Mouse (Mus musculus): Measurements from ENCODE around the gene Clasp2.

The Clasp2 gene

DNA sequence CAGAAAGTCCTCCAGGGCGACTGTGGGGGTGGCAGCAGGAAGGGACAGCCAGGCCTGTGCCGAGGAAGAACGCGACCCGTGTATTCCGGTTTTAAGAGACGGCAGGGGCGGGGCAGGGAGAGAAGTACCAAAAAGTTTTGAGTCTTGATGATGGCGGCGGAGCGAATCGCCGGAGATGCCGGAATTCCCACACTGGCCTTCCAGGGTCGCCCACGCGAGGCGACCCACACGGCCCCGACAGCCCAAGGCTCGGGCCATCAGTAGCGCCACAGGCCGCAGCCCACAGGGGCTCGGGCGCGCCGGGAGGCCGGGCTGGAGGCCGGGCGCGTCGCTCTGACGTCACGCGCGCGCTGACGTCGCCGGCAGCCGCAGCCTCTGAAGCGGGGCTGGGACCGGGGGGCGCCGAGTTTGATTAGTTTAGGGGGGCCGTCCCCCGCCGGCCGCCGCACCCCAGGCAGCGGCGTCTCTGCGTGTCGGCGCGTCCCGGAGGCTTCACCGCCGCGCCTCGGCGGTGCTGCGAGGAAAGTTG, at the start of gene Clasp2:
Gene Clasp2 (plus strand): TSS at position 366 of the 529 bp plus-strand sequence.
- peak within 1 kb of the TSS; percentile 98 for H3K4me3 ChIP-seq (replicated peaks; ENCODE audit: low read length)
- TF ChIP-seq CTCF (conservative IDR thresholded peaks at IDR 0.05; ENCODE audit: low read length): no peak
- no peak for TF ChIP-seq POU5F1 (IDR thresholded peaks at IDR 0.05; ENCODE audit: borderline replicate concordance, low read length)
- no peak for TF ChIP-seq NANOG (IDR thresholded peaks at IDR 0.05; ENCODE audit: borderline replicate concordance, low read length)
- H3K9me3 ChIP-seq (ENCODE audit: low read length): no peaks in the 10 kb centered on the region
- no peaks in the 10 kb centered on the region for H3K36me3 ChIP-seq (ENCODE audit: insufficient read depth, low read length)
- peaks cover 22% of the 10 kb centered on the region for H3K4me1 ChIP-seq (replicated peaks; ENCODE audit: low read depth, low read length)
- peaks cover 8% of the 10 kb centered on the region for H3K27me3 ChIP-seq (ENCODE audit: insufficient read depth, low read length)

DNA sequence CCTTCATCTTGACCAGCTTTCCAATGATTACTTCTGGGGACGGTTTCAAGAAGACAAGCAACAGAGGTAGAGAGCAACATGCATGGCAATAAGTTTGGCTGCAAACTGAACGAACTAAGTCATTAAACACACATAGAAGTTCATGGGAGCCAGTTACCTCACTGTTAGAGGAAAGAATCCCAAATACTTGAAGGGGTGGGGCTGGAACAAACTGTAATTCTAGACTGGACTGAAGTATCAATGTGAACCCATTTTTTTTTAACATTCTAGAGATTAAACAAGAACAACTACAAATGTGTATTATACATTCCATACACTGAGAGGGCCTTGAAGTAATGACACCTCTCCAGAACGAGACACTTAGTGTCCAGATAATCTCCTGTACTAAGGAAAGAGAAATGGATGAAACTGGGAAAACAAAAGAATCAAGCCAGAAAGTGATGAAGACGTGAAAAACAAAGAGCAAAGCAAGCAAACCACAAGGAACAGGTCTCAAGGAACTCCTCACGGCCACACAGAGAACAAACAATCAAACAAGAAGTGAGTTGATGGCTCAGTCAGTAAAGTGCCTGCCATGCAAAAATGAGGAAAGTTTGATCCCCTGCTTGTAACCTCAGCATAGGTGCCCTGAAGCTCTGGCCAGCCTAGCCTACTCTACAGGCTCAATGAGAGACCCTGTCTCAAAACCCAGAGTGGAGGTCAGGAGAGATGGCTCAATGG, 39.7 kb upstream of the Clasp2 start:
- Histone ChIP-seq H3K36me3 (ENCODE audit: insufficient read depth, low read length) (peaks cover 20% of the 10 kb centered on the region), H3K27me3 (ENCODE audit: insufficient read depth, low read length) (no peaks in the 10 kb centered on the region), H3K4me1 (replicated peaks; ENCODE audit: low read depth, low read length) (peaks cover 14% of the 10 kb centered on the region), H3K4me3 (replicated peaks; ENCODE audit: low read length) (no peak overlapping the region), H3K9me3 (ENCODE audit: low read length) (peaks cover 7% of the 10 kb centered on the region; the same call in 1 of the 2 replicates)
- TF ChIP-seq POU5F1 (IDR thresholded peaks at IDR 0.05; ENCODE audit: borderline replicate concordance, low read length) (no peak), NANOG (IDR thresholded peaks at IDR 0.05; ENCODE audit: borderline replicate concordance, low read length) (no peak), CTCF (conservative IDR thresholded peaks at IDR 0.05; ENCODE audit: low read length) (no peak)

DNA sequence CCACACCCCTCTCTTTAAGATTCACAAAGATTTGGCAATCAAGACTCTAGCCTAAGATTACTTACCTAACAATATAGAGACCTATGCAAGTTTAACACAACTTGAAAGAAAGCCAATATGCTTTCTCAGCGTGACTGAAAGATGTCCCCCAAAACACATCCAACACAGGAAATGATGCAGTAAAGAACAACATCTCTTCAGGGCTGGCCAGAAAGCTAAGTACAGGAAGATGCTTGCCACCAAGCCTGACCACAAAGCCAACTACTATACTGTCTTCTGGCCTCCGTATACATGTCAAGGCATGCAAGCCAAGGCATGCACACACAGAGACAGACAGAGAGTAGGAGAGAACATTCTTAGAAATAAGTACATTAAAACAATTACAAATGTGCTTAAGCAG, 35.2 kb upstream of the Clasp2 start:
- TF ChIP-seq CTCF (conservative IDR thresholded peaks at IDR 0.05; ENCODE audit: low read length) (no peak), NANOG (IDR thresholded peaks at IDR 0.05; ENCODE audit: borderline replicate concordance, low read length) (no peak), POU5F1 (IDR thresholded peaks at IDR 0.05; ENCODE audit: borderline replicate concordance, low read length) (no peak)
- H3K4me3 ChIP-seq (replicated peaks; ENCODE audit: low read length): 0 out of 2 replicates have a peak overlapping the region, but pooled peaks have one; percentile 91

DNA sequence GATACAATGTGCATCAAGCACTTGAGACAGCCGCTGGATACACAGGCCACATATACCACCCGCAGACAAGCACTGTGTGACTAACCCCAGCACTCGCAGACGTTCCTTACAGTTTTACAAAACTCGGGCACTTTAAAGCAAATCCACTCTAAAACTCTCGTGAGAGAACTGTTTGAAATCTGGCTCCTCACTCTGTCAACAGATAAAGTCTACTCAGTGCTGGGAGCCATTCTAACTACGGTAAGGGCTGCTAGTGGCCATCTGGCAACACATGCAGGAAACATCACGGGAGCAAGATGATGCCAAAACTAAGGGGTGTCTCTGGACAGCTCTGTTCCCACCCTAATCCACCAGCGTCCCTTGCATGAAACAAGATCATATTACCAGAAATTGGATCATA, 34.4 kb upstream of the Clasp2 start:
- Histone ChIP-seq H3K36me3 (ENCODE audit: insufficient read depth, low read length) (peaks cover 11% of the 10 kb centered on the region; the same call in 1 of the 2 replicates), H3K27me3 (ENCODE audit: insufficient read depth, low read length) (0 out of 2 replicates have a peak, but pooled peaks cover 3% of the 10 kb centered on the region), H3K4me3 (replicated peaks; ENCODE audit: low read length) (peak overlapping the region; percentile 91), H3K4me1 (replicated peaks; ENCODE audit: low read depth, low read length) (peaks cover 36% of the 10 kb centered on the region), H3K9me3 (ENCODE audit: low read length) (peaks cover 5% of the 10 kb centered on the region; the same call in 1 of the 2 replicates)
- TF ChIP-seq POU5F1 (IDR thresholded peaks at IDR 0.05; ENCODE audit: borderline replicate concordance, low read length) (no peak), CTCF (conservative IDR thresholded peaks at IDR 0.05; ENCODE audit: low read length) (no peak), NANOG (IDR thresholded peaks at IDR 0.05; ENCODE audit: borderline replicate concordance, low read length) (no peak)

More for the DNA sequence above, 35.2 kb upstream of the Clasp2 start:
- H3K27me3 ChIP-seq (ENCODE audit: insufficient read depth, low read length): 0 out of 2 replicates have a peak, but pooled peaks cover 3% of the 10 kb centered on the region
- H3K4me1 ChIP-seq (replicated peaks; ENCODE audit: low read depth, low read length): peaks cover 31% of the 10 kb centered on the region
- peaks cover 7% of the 10 kb centered on the region; the same call in 1 of the 2 replicates for H3K9me3 ChIP-seq (ENCODE audit: low read length)
- H3K36me3 ChIP-seq (ENCODE audit: insufficient read depth, low read length): peaks cover 13% of the 10 kb centered on the region; the same call in 1 of the 2 replicates

DNA sequence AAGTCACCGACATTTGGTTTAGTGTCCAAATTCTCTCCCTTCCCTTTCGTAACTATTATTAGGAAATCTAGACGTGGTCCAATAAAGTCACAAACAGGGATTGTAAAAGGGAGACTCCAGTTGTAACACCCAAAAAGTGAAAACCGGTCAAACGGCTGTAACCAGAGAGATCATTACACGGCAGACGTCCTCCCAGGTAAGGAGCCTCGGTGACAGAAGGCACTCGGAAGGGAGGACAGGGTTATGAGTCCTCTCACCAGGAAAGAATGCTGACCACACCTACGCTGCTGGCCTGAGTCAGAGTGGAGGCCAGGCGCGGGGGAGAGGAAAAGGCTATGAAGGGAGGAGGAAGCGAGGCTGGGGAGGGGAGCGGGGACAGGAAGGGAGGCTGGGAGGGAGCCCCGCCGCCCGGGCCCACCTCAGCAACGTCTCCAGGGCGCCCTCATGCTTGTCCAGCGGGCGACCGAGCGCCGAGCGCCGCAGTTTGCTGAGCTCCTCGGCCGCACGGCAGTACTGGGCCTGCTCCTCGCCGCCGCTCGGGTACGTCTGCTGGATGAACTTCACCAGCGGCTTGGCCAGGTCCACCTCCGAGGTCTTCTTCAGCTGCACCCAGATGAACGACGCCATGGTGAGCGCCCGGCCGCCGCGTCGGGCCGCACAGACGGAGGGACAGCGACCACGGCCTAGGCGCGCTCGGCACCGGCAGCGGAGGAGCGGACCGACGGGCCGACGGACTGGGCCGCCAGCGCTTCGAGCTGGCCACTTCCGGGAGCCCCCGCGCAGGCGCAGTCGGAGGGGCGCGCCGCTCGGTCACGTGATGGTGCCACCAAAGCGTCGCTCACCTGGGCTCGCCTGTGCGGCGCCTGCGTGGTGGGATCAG, 33.6 kb upstream of the Clasp2 start, which contains the start of gene Pdcd6ip:
Gene Pdcd6ip (minus strand): TSS at position 779 of the 880 bp plus-strand sequence.
- H3K36me3 ChIP-seq (ENCODE audit: insufficient read depth, low read length): peaks cover 6% of the 10 kb centered on the region; the same call in 1 of the 2 replicates
- H3K27me3 ChIP-seq (ENCODE audit: insufficient read depth, low read length): 0 out of 2 replicates have a peak, but pooled peaks cover 3% of the 10 kb centered on the region
- H3K9me3 ChIP-seq (ENCODE audit: low read length): no peaks in the 10 kb centered on the region
- H3K4me1 ChIP-seq (replicated peaks; ENCODE audit: low read depth, low read length): peaks cover 36% of the 10 kb centered on the region
- no peak for TF ChIP-seq POU5F1 (IDR thresholded peaks at IDR 0.05; ENCODE audit: borderline replicate concordance, low read length)
- TF ChIP-seq CTCF (conservative IDR thresholded peaks at IDR 0.05; ENCODE audit: low read length): no peak
- TF ChIP-seq NANOG (IDR thresholded peaks at IDR 0.05; ENCODE audit: borderline replicate concordance, low read length): no peak
- peak within 1 kb of the TSS; percentile 91 for H3K4me3 ChIP-seq (replicated peaks; ENCODE audit: low read length)

DNA sequence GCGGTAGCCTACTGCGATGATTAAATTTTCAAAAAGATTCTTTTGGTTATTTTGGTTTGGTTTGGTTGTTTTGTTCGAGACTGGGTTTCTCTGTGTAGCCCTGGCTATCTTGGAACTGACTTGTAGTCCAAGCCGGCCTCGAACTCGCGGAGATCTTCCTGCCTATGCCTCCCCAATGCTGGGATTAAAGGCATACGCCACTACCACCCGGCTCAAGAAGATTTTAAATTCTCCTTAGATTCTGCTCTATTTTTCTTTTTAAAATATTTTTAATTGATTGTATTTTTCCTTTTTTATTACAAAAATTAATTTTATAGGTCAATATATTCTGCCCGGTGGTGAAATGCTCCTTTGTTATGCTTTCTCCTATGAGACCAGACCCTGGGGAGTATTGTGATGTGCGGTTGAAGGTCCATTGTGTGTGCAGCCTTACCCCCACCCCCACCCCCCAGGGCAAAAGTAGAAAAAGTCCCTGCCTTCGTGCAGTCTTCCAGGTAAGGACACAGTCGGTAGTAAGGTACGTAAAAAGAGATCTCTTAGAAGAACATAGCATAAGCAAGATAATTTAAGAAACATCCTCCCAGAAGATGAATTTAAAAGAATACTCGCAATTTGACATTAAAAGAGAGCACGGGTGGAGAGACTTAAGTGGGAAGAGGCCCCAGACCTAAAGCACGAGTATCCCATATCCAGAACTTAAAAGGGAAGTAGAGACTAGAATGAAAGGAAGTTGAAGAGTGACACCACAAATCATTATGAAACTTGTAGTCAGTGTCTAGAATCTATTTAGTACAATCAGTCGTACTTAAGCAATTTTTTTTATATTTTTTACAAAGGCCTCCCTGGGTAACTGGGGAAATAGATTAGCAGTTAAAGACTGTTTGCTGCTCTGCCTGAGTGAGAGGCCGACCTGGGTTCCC, 32.7 kb upstream of the Clasp2 start:
- H3K36me3 ChIP-seq (ENCODE audit: insufficient read depth, low read length): 0 out of 2 replicates have a peak, but pooled peaks cover 5% of the 10 kb centered on the region
- H3K9me3 ChIP-seq (ENCODE audit: low read length): no peaks in the 10 kb centered on the region
- H3K4me3 ChIP-seq (replicated peaks; ENCODE audit: low read length): peak overlapping the region; percentile 91
- H3K4me1 ChIP-seq (replicated peaks; ENCODE audit: low read depth, low read length): peaks cover 36% of the 10 kb centered on the region
- TF ChIP-seq POU5F1 (IDR thresholded peaks at IDR 0.05; ENCODE audit: borderline replicate concordance, low read length) (no peak), NANOG (IDR thresholded peaks at IDR 0.05; ENCODE audit: borderline replicate concordance, low read length) (no peak), CTCF (conservative IDR thresholded peaks at IDR 0.05; ENCODE audit: low read length) (no peak)
- H3K27me3 ChIP-seq (ENCODE audit: insufficient read depth, low read length): 0 out of 2 replicates have a peak, but pooled peaks cover 3% of the 10 kb centered on the region

DNA sequence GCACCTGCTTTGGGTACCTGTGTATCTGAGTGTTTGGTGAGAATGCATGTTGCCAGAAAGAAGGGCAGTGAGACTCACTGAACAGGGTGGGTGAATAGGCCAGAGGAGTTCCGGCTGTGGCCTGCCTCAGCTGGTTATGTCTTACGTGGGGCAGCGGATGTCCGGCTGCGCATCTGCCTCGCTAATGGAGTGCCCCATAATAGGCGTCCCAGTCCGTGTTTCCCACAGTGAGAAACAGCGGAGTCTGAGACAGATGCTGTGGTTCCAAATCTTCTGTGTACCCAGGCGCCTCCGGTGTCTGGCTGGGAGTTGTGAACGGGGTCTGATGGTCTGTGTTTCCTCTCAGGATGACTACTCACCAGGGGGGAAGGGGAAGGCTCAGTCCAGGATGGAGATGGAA, 30.4 kb upstream of the Clasp2 start:
- no peaks in the 10 kb centered on the region for H3K9me3 ChIP-seq (ENCODE audit: low read length)
- peak overlapping the region; percentile 35; the same call in 1 of the 2 replicates for H3K4me3 ChIP-seq (replicated peaks; ENCODE audit: low read length)
- H3K4me1 ChIP-seq (replicated peaks; ENCODE audit: low read depth, low read length): peaks cover 29% of the 10 kb centered on the region
- no peak for TF ChIP-seq CTCF (conservative IDR thresholded peaks at IDR 0.05; ENCODE audit: low read length)
- no peak for TF ChIP-seq POU5F1 (IDR thresholded peaks at IDR 0.05; ENCODE audit: borderline replicate concordance, low read length)
- no peak for TF ChIP-seq NANOG (IDR thresholded peaks at IDR 0.05; ENCODE audit: borderline replicate concordance, low read length)
- H3K36me3 ChIP-seq (ENCODE audit: insufficient read depth, low read length): no peaks in the 10 kb centered on the region
- 0 out of 2 replicates have a peak, but pooled peaks cover 3% of the 10 kb centered on the region for H3K27me3 ChIP-seq (ENCODE audit: insufficient read depth, low read length)
